Mouse (Mus musculus) heart, adult 2 months (tissue): ENCODE data around the gene Shroom2.

Experiments
- CTCF ChIP-seq: fragments of 200-600 bp; IDR thresholded peaks from 2 replicates; pipeline ENCODE4 v1.8.1; 2022; ENCODE audit warnings: antibody characterized with exemption, mild to moderate bottlenecking, moderate library complexity
- EP300 ChIP-seq: fragments of 200-500 bp; IDR thresholded peaks from 2 replicates; pipeline ENCODE4 v1.6.1; 2011; ENCODE audit warnings: low read depth, low read length, control low read depth; ENCODE audit not compliant: insufficient read depth
- POLR2A ChIP-seq: fragments of 200-500 bp; IDR thresholded peaks from 2 replicates; pipeline ENCODE4 v1.6.1; 2011; ENCODE audit warnings: mild to moderate bottlenecking, low read depth, low read length, control low read depth; ENCODE audit not compliant: insufficient read depth

- TF ChIP-seq EP300: no peak
- TF ChIP-seq POLR2A: no peak
- TF ChIP-seq CTCF: no peak
Observed at GRCm38 (mm10) chrX:152635397-152635796, 133.9 kb downstream of the Shroom2 start.
